Mouse (Mus musculus): ENCODE data around the gene Knl1.
"Not testable (repeated sequence)": the region's sequence is repeated elsewhere in the genome, so short reads cannot be mapped to it uniquely, and the experiment has no call there.

The Knl1 gene

DNA sequence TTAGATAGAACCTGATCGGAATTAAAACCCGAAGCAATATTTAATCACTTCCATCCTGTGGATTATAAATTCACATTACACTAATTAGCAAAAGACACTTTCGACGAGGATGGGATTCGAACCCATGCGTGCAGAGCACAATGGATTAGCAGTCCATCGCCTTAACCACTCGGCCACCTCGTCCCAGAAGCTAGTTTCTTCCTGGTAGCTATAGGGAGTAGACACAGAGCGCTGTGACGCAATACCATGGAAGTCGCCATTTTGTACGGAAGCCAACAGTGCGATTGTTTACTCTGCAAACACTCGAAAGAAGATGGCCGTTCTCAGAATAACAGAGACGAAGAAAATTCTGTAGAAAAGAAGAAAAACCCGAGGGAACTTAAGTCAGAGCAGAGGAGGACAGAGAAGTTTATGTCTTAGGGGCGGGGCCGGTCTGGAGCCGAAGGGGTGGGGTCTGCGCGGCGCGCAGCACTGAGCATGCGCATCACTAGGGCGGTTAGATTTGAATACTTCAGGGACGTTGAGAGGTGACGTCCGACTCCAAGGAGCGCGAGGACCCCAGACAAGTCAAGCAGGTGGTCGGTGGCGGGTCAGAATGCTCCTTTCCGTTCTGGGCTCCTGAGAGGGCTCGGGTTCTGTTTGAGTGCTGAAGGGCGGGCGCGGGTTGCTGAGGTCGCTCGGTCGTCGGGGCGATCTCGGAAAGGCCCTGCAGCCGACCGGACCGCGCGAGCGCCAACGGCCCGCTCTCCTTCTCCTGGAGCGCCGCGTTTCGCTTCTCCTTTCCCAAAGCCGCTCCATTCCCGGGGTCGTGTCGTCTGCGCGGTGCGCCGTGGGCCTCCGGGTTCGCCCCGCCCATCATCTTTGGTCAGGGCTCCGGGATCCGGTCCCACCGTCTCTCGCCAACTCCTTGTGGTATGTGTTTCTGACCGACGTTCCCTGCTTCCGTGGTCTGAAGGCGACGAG, at the start of gene Knl1:
Gene Knl1 (plus strand): TSS at position 471 of the 963 bp plus-strand sequence.
- DNase-seq, result peak; percentile 99

GRCm38 (mm10) chr2:118998115-118998866, 48.6 kb upstream of the Knl1 start:
- DNase-seq, result no peak

GRCm38 (mm10) chr2:118999025-118999639, 47.8 kb upstream of the Knl1 start:
- no peak for DNase-seq

- peak; percentile 66 for DNase-seq
Measured at GRCm38 (mm10) chr2:119006886-119007285, 40.0 kb upstream of the Knl1 start.

- DNase-seq, result no peak
Measured at GRCm38 (mm10) chr2:119009376-119009775, 37.5 kb upstream of the Knl1 start.

DNA sequence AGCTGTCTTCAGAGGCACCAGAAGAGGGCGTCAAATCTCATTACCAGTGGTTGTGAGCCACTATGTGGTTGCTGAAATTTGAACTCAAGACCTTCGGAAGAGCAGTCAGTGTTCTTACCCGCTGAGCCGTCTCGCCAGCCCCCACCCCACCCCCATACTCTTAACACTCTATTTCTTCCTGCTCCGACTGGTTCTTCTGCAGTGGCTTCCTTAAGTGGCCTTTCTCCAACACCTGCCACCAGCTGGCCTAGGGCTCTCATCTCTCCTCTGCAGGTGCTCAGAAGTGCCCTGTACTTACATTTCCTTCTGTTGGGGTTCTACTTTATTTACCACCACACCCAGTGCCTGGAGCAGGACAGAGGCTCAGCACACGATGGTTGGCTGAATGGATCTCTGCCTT, 31.9 kb upstream of the Knl1 start:
- DNase-seq, result no peak

DNA sequence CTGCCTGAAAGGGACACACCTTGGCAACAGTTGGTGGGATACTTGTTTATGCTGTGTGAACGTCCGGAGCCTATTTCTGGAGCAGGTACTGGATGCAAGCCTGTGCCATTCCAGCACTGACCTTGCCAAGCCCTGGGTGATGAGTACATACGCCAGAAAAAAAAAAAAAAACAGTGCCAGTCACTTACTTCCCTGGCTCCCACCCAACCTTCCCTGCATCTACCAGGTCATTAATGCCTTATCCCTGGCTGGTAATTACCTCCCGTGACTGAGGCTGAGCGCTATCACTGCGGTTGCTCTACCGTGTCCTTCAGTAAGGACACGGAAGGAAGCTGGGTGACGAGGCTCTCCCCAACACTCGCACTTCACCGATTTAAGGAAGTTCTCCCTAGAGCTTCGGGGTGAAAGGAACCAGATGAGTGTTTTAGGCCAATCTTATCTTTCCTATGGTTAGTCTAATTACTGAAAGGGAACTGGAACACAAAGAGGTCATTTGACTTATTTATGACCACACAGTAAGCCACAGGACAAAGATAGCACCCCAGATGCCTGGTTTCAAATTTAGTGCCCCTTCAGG, 31.2 kb upstream of the Knl1 start:
- DNase-seq, result peak; percentile 75 to 76

DNA sequence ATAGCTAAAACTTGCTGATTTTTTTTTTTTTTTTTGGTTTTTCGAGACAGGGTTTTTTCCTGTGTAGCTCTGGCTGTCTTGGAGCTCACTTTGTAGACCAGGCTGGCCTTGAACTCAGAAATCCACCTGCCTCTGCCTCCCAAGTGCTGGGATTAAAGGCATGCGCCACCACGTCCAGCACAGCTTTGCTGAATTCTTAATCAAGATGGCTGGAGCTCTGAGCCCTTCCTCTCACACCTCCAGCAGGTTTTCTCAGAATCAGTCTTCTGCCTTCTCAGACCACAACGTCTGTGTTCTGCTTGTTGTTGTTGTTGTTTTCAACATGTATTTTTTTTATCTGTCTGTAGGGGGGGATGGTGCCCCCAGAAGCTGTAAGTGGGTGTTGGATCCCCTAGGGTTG, 30.6 kb upstream of the Knl1 start:
- not testable (repeated sequence) for DNase-seq

- DNase-seq, result no peak
Measured at GRCm38 (mm10) chr2:119017647-119018046, 29.3 kb upstream of the Knl1 start.

- no peak for DNase-seq
Measured at GRCm38 (mm10) chr2:119018391-119019122, 28.4 kb upstream of the Knl1 start.

- peak; percentile 43 to 44 for DNase-seq
Measured at GRCm38 (mm10) chr2:119019131-119019530, 27.8 kb upstream of the Knl1 start.

DNA sequence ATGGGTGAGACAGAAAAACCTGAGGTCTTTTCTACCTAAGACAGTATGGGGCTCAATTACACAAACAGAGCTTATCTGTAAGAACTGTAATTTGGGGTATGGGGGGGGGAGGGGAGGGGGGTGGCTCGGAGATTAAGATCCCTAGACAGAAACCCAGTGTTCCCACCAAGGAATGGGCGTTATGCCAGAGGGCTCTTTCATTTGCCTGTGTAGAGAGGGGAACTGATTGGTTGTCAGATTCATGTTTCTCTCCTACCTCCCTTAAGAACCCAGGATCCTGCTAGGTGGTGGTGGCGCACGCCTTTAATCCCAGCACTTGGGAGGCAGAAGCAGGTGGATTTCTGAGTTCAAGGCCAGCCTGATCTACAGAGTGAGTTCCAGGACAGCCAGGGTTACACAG, 27.4 kb upstream of the Knl1 start:
- DNase-seq, result peak in 1 of 2 experiments; percentile 33

- no peak for DNase-seq
Measured at GRCm38 (mm10) chr2:119023154-119023660, 23.7 kb upstream of the Knl1 start.

- no peak for DNase-seq
Measured at GRCm38 (mm10) chr2:119024536-119025238, 22.2 kb upstream of the Knl1 start.

GRCm38 (mm10) chr2:119025239-119025616, 21.7 kb upstream of the Knl1 start:
- DNase-seq, result no peak

DNA sequence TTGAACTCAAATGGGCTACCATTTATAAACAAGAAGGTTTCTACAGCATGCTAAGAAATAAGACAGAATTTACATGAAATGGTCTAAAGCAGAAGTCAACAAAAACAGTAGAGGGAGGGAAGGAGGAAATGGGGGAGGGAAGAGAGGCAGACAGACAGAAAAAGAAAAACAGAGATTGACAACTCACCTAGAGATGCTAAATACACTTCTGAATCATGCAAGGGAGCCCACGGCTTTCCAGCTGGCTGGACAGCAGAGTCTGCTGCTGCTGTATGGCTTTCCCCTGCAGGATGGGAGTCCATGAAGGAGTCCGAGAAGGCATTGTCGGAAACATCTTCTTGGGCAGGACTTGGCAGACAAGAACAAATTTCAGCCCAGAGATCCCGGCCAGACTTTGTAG, 20.0 kb upstream of the Knl1 start:
- DNase-seq, result no peak

GRCm38 (mm10) chr2:119028941-119029551, 17.9 kb upstream of the Knl1 start, which contains the start of gene Ccdc32:
TSS of gene Ccdc32 (minus strand) at chr2:119029393.
- peak; percentile 95 to 96 for DNase-seq

DNA sequence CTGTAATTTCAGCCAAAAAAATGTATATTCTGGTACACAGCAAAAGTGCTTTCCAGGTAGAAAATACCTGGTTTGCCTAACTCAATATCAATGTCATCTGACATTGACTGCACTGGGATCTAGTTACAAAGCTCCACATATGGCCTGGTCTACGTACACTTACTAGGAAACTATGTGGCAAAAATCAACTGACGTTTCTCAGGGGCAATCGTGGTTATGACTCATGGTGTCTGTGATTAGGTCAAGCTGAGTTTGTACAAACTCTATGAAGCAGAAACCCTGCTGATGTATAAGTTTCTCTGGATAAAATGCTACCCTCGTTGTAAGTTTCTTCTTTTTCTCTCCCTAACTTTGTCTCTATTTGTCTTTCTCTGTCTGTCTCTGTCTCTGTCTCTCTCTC, 14.7 kb upstream of the Knl1 start:
- no peak for DNase-seq

GRCm38 (mm10) chr2:119034656-119035396, 12.1 kb upstream of the Knl1 start, which contains the start of gene Rpusd2:
TSS of gene Rpusd2 (plus strand) at chr2:119034790.
- DNase-seq, result peak; percentile 93 to 95

DNA sequence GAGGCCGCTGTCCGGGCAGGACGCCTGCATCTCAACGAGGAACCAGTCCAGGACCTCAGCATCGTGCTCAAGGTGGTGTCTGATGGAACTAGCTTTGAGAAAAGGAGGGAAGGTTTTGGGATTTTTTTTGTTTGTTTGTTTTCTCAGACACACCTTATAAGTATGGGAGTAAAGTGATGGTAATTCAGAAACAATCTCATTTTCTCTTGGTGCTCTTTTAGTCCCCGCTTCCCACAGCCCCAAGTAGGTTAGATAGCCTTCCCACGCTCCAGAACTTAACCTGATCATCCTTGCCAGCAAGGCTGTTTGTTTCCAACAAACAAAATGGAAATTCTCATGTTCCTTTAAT, 11.5 kb upstream of the Knl1 start:
- no peak for DNase-seq

Measured in cerebellum, postnatal 14 days (tissue).